Mouse (Mus musculus): Measurements from ENCODE around the gene Bicc1.

- TF ChIP-seq CTCF (IDR thresholded peaks at IDR 0.05; ENCODE audit: low read depth, low read length), result no peak
- TF ChIP-seq GATA2 (IDR thresholded peaks at IDR 0.05; ENCODE audit: borderline replicate concordance, low read depth, low read length), result no peak
- TF ChIP-seq GATA1 (IDR thresholded peaks at IDR 0.05; ENCODE audit: borderline replicate concordance, low read length), result no peak
- TF ChIP-seq TAL1 (conservative IDR thresholded peaks at IDR 0.05; ENCODE audit: low read depth, low read length), result no peak
Measured at GRCm38 (mm10) chr10:71058070-71058469, 101.4 kb downstream of the Bicc1 start.

All from G1E (cell line).